Mouse (Mus musculus): ENCODE results near the gene Gda. TPM values are rescaled to one million over a fixed set of nuclear protein-coding genes. Genes with fewer than 3 reads are reported as not detected.

Gene Gda
- polyA plus RNA-seq, 1 experiment from 2014 or later: 1.0 TPM

GRCm38 (mm10) chr19:21372395-21373072, 100.7 kb downstream of the Gda start:
- Histone ChIP-seq H3K4me2 (ENCODE audit: low read length) (no peak overlapping the region), H3K4me3 (ENCODE audit: low read depth, low read length) (no peak overlapping the region), H3K27me3 (ENCODE audit: control insufficient read depth, insufficient read depth, low read depth, low read length) (no peaks in the 10 kb centered on the region), H3K9me3 (replicated peaks; ENCODE audit: control insufficient read depth, low read length, poor library complexity, severe bottlenecking) (no peaks in the 10 kb centered on the region), H3K27ac (ENCODE audit: low read length) (no peak overlapping the region), H3K4me1 (ENCODE audit: control insufficient read depth, insufficient read depth, low read length) (no peaks in the 10 kb centered on the region), H3K36me3 (ENCODE audit: control insufficient read depth, insufficient read depth, low read length) (no peaks in the 10 kb centered on the region), H3K9ac (ENCODE audit: low read depth, low read length) (no peak overlapping the region)
- WGBS: 83% methylated on average over 12 of the region's 12 CpGs
- no peak; the same call in 1 of the 2 replicates for ATAC-seq

- H3K4me3 ChIP-seq (ENCODE audit: low read depth, low read length): no peak overlapping the region
- H3K9me3 ChIP-seq (replicated peaks; ENCODE audit: control insufficient read depth, low read length, poor library complexity, severe bottlenecking): no peaks in the 10 kb centered on the region
- no peaks in the 10 kb centered on the region for H3K27me3 ChIP-seq (ENCODE audit: control insufficient read depth, insufficient read depth, low read depth, low read length)
- 50% methylated on average over 2 of the region's 2 CpGs for WGBS
- H3K9ac ChIP-seq (ENCODE audit: low read depth, low read length): no peak overlapping the region
- no peak for ATAC-seq
- H3K4me2 ChIP-seq (ENCODE audit: low read length): no peak overlapping the region
- H3K27ac ChIP-seq (ENCODE audit: low read length): no peak overlapping the region
- no peaks in the 10 kb centered on the region for H3K36me3 ChIP-seq (ENCODE audit: control insufficient read depth, insufficient read depth, low read length)
- H3K4me1 ChIP-seq (ENCODE audit: control insufficient read depth, insufficient read depth, low read length): no peaks in the 10 kb centered on the region
These were observed 101.9 kb downstream of the Gda start for GRCm38 (mm10) chr19:21371337-21371736.

- H3K4me2 ChIP-seq (ENCODE audit: low read length): no peak overlapping the region
- no peaks in the 10 kb centered on the region for H3K36me3 ChIP-seq (ENCODE audit: control insufficient read depth, insufficient read depth, low read length)
- H3K27ac ChIP-seq (ENCODE audit: low read length): no peak overlapping the region
- ATAC-seq: 0 out of 2 replicates have a peak, but pooled peaks have one; percentile 29
- H3K4me3 ChIP-seq (ENCODE audit: low read depth, low read length): no peak overlapping the region
- H3K9ac ChIP-seq (ENCODE audit: low read depth, low read length): no peak overlapping the region
- no peaks in the 10 kb centered on the region for H3K27me3 ChIP-seq (ENCODE audit: control insufficient read depth, insufficient read depth, low read depth, low read length)
- 72% methylated on average over 8 of the region's 8 CpGs for WGBS
- no peaks in the 10 kb centered on the region for H3K9me3 ChIP-seq (replicated peaks; ENCODE audit: control insufficient read depth, low read length, poor library complexity, severe bottlenecking)
- no peaks in the 10 kb centered on the region for H3K4me1 ChIP-seq (ENCODE audit: control insufficient read depth, insufficient read depth, low read length)
These were observed 102.5 kb downstream of the Gda start for GRCm38 (mm10) chr19:21370782-21371181.

GRCm38 (mm10) chr19:21369175-21369574, 104.1 kb downstream of the Gda start:
- Histone ChIP-seq H3K4me2 (ENCODE audit: low read length) (no peak overlapping the region), H3K36me3 (ENCODE audit: control insufficient read depth, insufficient read depth, low read length) (no peaks in the 10 kb centered on the region), H3K9me3 (replicated peaks; ENCODE audit: control insufficient read depth, low read length, poor library complexity, severe bottlenecking) (no peaks in the 10 kb centered on the region), H3K4me1 (ENCODE audit: control insufficient read depth, insufficient read depth, low read length) (no peaks in the 10 kb centered on the region), H3K4me3 (ENCODE audit: low read depth, low read length) (no peak overlapping the region), H3K27me3 (ENCODE audit: control insufficient read depth, insufficient read depth, low read depth, low read length) (no peaks in the 10 kb centered on the region), H3K27ac (ENCODE audit: low read length) (no peak overlapping the region), H3K9ac (ENCODE audit: low read depth, low read length) (no peak overlapping the region)
- no peak for ATAC-seq
- WGBS: 91% methylated on average over 6 of the region's 6 CpGs

GRCm38 (mm10) chr19:21368595-21368994, 104.7 kb downstream of the Gda start:
- Histone ChIP-seq H3K27ac (ENCODE audit: low read length) (no peak overlapping the region), H3K4me2 (ENCODE audit: low read length) (no peak overlapping the region), H3K9ac (ENCODE audit: low read depth, low read length) (no peak overlapping the region), H3K36me3 (ENCODE audit: control insufficient read depth, insufficient read depth, low read length) (no peaks in the 10 kb centered on the region), H3K4me3 (ENCODE audit: low read depth, low read length) (no peak overlapping the region), H3K9me3 (replicated peaks; ENCODE audit: control insufficient read depth, low read length, poor library complexity, severe bottlenecking) (no peaks in the 10 kb centered on the region), H3K27me3 (ENCODE audit: control insufficient read depth, insufficient read depth, low read depth, low read length) (no peaks in the 10 kb centered on the region), H3K4me1 (ENCODE audit: control insufficient read depth, insufficient read depth, low read length) (no peaks in the 10 kb centered on the region)
- WGBS: 84% methylated on average over 4 of the region's 4 CpGs
- ATAC-seq: no peak

- H3K9me3 ChIP-seq (replicated peaks; ENCODE audit: control insufficient read depth, low read length, poor library complexity, severe bottlenecking): no peaks in the 10 kb centered on the region
- no peak overlapping the region for H3K9ac ChIP-seq (ENCODE audit: low read depth, low read length)
- no peaks in the 10 kb centered on the region for H3K4me1 ChIP-seq (ENCODE audit: control insufficient read depth, insufficient read depth, low read length)
- no peak overlapping the region for H3K4me2 ChIP-seq (ENCODE audit: low read length)
- no peak for ATAC-seq
- no peak overlapping the region for H3K27ac ChIP-seq (ENCODE audit: low read length)
- WGBS: 94% methylated on average over 6 of the region's 6 CpGs
- no peak overlapping the region for H3K4me3 ChIP-seq (ENCODE audit: low read depth, low read length)
- no peaks in the 10 kb centered on the region for H3K27me3 ChIP-seq (ENCODE audit: control insufficient read depth, insufficient read depth, low read depth, low read length)
- no peaks in the 10 kb centered on the region for H3K36me3 ChIP-seq (ENCODE audit: control insufficient read depth, insufficient read depth, low read length)
These were observed 115.5 kb downstream of the Gda start for GRCm38 (mm10) chr19:21357792-21358191.

- Histone ChIP-seq H3K27ac (ENCODE audit: low read length) (no peak overlapping the region), H3K36me3 (ENCODE audit: control insufficient read depth, insufficient read depth, low read length) (no peaks in the 10 kb centered on the region), H3K4me3 (ENCODE audit: low read depth, low read length) (no peak overlapping the region), H3K27me3 (ENCODE audit: control insufficient read depth, insufficient read depth, low read depth, low read length) (no peaks in the 10 kb centered on the region), H3K4me1 (ENCODE audit: control insufficient read depth, insufficient read depth, low read length) (no peaks in the 10 kb centered on the region), H3K9ac (ENCODE audit: low read depth, low read length) (no peak overlapping the region), H3K9me3 (replicated peaks; ENCODE audit: control insufficient read depth, low read length, poor library complexity, severe bottlenecking) (no peaks in the 10 kb centered on the region), H3K4me2 (ENCODE audit: low read length) (no peak overlapping the region)
- no peak for ATAC-seq
- WGBS: 88% methylated on average over 6 of the region's 6 CpGs
These were observed 123.6 kb downstream of the Gda start for GRCm38 (mm10) chr19:21349634-21350033.

GRCm38 (mm10) chr19:21346646-21347045, 126.6 kb downstream of the Gda start:
- Histone ChIP-seq H3K36me3 (ENCODE audit: control insufficient read depth, insufficient read depth, low read length) (no peaks in the 10 kb centered on the region), H3K27ac (ENCODE audit: low read length) (no peak overlapping the region), H3K27me3 (ENCODE audit: control insufficient read depth, insufficient read depth, low read depth, low read length) (no peaks in the 10 kb centered on the region), H3K4me2 (ENCODE audit: low read length) (no peak overlapping the region), H3K9me3 (replicated peaks; ENCODE audit: control insufficient read depth, low read length, poor library complexity, severe bottlenecking) (no peaks in the 10 kb centered on the region), H3K9ac (ENCODE audit: low read depth, low read length) (no peak overlapping the region), H3K4me3 (ENCODE audit: low read depth, low read length) (no peak overlapping the region), H3K4me1 (ENCODE audit: control insufficient read depth, insufficient read depth, low read length) (no peaks in the 10 kb centered on the region)
- no peak for ATAC-seq
- WGBS: 94% methylated on average over 6 of the region's 6 CpGs
